Mouse (Mus musculus): ENCODE results near the gene H2-T22.
"Not testable (repeated sequence)": the region's sequence is repeated elsewhere in the genome, so short reads cannot be mapped to it uniquely, and the experiment has no call there.

H2-T22 gene

DNA sequence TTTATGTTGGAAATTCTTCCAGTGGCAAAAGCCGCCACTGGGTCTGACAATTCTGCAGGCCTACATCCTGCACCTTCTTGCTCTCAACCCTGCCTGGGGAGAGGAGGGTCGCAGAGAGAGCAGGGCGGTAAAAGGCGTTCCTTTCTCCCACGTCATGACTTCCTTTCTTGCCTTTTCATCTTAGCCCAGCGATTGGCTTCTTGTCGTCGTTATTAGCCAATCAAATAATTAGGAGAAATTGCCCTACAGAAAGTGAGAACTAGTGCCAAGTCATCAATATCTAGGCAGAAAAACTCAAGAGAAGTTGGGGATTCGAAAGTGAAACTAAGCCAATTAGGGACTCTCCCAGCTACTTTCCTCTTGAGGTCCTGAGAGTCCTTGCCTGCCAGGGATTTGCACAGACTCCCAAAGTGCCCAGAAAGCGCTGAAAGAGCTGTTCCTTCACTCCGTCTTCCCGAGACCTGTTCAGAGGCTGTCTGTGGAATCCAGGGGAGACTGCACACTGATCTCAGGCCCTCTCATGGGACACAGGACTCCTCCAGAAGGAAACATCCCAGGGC is at the start of gene H2-T22, which contains the start of gene Gm6034:
TSS of gene H2-T22 (minus strand) at position 138 of the 560 bp plus-strand sequence.
TSS of gene Gm6034 (plus strand) at position 352 of the 560 bp plus-strand sequence.
- DNase-seq (ENCODE audit: low read depth), result peak; percentile 98

DNA sequence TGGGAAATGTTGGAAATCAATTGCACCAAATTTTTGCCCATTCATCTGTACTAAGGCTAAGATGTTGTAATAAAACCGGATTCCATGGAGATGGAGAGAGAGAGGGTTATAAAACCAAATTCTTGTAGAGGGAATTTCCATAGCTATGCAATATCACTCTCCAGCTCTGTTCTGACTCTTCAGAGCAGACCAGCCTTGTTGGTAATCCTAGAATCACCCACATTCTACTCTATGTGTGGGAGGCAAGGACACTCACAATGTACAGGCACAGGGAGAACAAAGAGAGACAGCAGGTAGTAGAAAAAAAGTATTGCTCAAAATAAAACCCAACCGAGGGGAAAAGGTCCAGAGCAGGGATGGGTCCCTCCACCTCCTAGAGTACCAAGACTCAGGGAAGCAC is 49.4 kb upstream of the H2-T22 start:
- not testable (repeated sequence) for DNase-seq (ENCODE audit: low read depth)

DNA sequence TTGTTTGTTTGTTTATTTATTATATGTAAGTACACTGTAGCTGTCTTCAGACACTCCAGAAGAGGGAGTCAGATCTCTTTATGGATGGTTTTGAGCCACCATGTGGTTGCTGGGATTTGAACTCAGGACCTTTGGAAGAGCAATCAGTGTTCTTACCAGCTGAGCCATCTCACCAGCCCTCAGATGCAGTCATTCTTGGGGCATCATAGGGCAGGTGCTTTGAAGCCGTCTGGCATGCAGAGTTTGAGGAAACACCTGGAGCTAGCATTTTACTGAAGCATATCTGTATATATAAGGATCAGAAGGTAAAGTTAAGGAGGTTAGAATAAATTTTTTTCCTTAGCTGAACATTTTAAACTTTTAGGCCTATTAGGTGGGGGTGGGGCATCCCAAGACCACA is 43.4 kb upstream of the H2-T22 start:
- DNase-seq (ENCODE audit: low read depth), result not testable (repeated sequence)

DNA sequence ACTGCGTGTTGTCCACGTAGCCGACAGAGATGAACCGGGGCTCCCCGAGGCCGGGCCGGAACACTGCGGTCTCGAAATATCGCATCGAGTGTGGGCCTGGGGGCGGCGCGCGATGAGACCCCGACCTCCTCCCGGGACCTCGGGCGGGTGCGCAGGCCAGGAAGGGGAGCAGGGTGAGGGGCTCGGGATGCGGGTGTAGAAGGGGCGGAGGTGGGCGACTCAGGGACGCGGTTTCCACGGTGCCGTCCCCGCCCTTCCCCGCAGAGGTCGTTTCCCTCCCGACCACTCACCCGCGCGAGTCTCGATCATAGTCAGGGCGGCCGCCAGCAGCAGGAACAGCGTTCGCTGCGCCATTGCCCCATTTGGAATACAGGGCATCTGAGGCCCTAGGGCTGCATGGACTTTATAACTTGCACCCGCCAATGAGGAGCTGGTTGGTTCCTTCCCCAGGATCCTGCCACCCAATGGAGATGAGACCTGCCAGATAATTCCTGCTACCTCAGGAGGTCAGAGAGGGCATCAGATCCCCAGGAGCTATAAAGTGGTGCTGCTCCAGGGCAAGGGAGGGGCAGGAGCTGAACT is 41.4 kb upstream of the H2-T22 start:
- DNase-seq (ENCODE audit: low read depth), result peak; percentile 23

DNA sequence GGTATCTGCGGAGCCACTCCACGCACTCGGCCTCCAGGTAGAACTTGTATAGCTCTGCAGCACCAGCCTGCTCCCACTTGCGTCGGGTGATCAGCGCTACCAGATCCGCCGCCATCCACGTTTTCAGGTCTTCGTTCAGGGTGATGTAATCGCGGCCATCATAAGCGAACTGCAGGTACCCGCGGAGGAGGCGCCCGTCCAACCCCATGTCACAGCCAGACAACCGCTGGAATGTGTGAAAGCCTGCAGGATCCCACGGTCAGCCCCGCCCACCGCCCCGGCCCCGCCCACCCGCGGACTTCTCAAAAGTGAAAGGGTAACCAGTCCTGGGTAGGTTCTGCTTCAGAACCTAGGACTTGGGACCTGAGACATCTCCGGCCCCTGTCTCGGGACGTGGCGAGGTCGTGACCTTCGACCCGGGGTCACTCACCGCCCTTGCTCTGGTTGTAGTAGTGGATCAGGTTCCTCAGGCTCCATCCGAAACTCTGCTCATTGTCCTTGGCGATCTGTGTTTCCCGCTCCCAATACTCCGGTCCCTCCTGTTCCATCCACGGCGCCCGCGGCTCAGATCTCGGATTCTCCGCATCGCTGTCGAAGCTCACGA is 40.8 kb upstream of the H2-T22 start:
- DNase-seq (ENCODE audit: low read depth), result peak; percentile 80

DNA sequence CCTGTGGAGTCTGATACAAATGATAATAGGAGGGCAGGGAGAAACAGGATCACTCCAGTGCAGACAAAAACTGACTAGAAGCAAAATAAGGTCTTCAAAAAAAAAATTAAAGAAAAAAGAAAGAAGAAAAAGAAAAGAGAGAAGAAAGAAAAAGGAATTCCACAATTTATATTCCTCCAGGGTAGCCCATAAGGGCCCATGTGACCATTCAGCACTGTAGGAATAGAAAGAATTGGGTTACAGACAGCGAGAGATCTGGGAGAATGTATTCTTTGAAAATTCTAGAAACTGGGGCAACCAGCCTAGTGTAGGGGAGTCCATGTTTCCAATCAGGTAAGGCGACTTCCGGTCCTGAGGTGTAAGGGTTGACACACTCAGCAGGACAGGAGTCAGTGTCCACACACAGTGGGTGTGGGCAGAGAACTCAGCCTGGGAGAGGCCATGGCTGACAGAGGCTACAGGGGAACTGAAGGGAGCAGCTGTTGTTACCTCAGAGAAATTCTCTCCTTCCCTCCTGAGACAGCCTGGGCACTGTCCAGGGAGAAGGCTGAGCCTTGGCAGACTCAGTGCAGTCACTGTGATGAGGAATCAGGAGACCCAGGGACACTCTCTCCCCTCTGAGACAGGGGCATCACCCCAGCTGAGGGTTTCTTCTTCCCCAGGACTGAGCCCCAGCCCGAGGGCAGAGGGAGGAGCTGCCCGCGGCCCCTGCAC is 40.1 kb upstream of the H2-T22 start:
- DNase-seq (ENCODE audit: low read depth), result peak; percentile 21

DNA sequence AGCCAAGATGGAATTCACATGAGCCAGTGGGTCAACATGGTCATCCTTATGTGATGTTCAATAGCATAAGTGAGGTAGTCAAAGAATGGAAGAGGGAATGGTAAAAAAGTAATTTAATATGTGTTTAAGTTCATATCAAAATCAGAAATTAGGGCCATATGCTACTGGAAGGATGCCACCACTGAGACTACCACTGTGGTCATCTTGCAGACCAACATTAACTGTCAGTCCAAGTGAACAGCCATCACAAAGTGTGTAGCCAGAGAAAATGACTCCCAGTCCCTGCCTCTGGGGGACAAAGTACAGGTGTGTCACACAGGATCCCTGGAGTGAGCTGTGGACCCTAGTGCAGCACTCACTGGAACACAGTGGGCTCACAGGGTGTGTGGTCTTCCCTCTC is 39.4 kb upstream of the H2-T22 start:
- DNase-seq (ENCODE audit: low read depth), result not testable (repeated sequence)

DNA sequence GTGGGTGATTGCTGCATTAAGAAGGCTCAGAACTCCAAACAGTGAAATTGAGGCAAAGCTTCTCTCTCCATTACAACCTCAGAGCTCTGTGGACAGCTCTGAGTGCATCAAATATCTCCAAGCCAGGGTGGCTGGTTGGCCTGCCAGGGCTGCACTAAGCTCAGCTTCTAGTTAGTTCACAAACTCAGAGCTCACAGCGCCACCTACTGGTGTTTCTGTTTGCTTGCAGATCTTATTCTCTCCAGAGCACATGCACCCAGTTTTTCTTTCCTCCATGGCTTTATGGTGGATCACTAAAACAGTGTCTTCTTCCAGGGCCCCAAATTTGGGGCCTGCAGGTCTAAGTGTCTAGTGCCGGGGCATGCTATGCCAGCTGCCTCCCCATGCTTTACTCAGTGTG is 18.3 kb upstream of the H2-T22 start:
- DNase-seq (ENCODE audit: low read depth), result peak; percentile 92

DNA sequence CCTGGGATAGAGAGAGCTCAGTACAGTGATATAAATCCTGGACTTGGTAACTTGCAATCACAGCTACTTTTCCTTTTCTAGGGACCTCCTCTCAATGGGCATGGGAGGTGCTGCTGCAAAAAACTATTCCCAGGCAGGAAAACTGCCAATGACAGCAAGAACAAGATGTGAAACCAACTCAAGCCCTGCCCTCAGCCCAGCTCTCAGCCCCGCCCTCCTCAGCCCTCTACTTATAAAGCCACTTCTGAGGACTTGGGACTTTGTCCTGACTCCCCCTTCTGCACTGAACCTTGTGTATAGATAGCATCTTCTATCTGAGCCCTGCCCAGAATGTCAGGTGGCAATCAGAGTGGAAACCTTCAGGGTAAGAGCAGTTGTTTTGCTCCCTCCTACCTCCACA is 15.8 kb upstream of the H2-T22 start, which contains the start of gene Gm11127:
TSS of gene Gm11127 (minus strand) at position 10 of the 400 bp plus-strand sequence.
- not testable (repeated sequence) for DNase-seq (ENCODE audit: low read depth)

DNA sequence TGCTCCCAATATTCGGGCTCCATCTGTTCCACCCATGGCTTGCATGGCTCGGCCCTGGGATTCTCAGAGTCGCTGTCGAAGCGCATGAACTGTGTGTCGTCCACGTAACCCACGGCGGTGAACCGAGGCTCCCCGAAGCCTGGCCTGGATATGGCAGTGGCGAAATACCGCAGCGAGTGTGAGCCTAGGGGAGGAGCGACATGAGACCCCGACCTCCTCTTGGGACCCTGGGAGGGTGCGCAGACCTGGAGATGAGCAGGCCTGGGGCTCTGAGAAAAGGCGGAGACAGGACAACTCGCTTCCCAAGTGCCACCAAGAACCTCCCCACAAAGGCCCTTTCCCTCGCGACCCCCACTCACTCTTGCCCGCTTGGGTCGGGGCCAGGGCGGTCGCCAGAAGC is 15.4 kb upstream of the H2-T22 start:
- not testable (repeated sequence) for DNase-seq (ENCODE audit: low read depth)

DNA sequence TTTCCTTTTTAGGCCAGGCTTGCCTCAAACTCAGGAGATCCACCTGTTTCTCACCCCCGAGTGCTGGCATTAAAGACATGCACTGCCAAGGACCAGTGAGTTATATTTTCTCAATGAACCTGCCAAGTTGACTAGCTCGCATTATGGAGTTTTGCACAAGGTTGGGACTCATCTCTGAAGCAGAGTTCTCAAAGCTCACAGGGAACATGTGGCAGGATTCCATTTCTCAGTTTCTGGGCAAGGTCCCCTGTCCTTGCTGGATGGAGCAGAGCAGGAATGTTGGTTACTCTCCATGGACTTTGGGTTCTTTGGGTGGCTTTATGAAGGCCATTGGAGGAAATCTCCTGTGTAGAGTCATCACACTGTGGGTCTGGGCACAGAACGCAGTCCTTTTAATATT is 739 bp upstream of the H2-T22 start:
- DNase-seq (ENCODE audit: low read depth), result no peak

DNA sequence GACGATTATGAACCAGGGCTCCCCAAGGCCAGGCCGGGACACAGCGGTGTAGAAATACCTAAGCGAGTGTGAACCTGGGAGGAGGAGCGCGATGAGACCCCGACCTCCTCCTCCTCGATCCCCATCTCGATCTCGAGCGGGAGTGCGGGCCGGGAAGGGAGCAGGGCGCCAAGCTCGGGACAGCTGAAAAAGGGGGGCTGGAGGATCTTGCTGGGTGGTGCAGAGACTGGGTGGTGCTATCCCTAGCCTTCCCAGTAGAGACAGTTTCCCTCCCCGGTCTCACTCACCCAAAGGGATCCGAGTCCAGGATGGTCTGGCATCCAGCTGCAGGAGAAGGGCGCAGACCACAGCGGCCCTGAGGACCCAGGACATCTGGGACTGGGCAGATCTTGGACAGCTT is 492 bp downstream of the H2-T22 start:
- DNase-seq (ENCODE audit: low read depth), result not testable (repeated sequence)

DNA sequence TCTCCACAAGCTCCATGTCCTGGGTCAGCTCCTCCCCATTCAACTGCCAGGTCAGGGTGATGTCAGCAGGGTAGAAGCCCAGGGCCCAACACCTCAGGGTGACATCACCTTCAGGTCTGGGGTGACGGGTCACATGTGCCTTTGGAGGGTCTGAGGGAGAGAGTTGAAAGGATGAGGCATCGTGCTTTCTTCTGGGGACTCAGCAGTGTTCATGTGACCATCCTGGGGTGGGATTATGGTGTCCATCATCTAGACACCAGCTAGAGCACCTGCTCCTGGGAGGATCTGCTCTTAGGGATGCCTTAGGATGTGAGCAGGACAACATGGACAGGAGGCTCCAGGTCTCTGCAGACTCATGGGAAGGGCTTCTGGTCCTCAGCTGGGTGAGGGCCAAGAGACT is 1.9 kb downstream of the H2-T22 start:
- DNase-seq (ENCODE audit: low read depth), result not testable (repeated sequence)

DNA sequence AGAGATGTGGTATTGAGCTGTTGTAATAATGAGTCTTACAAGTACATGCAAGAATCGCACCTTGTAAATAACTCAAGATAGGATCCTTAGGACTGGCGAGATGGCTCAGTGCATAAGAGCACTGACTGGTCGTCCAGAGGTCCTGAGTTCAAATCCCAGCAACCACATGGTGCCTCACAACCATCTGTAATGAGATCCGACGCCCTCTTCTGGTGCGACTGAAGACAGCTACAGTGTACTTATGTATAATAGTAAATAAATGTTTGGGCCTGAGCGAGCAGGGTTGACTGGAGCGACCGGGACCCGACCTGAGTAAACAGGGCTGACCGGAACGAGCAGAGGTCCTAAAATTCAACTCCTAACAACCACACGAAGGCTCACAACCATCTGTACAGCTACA is 6.4 kb downstream of the H2-T22 start:
- not testable (repeated sequence) for DNase-seq (ENCODE audit: low read depth)

DNA sequence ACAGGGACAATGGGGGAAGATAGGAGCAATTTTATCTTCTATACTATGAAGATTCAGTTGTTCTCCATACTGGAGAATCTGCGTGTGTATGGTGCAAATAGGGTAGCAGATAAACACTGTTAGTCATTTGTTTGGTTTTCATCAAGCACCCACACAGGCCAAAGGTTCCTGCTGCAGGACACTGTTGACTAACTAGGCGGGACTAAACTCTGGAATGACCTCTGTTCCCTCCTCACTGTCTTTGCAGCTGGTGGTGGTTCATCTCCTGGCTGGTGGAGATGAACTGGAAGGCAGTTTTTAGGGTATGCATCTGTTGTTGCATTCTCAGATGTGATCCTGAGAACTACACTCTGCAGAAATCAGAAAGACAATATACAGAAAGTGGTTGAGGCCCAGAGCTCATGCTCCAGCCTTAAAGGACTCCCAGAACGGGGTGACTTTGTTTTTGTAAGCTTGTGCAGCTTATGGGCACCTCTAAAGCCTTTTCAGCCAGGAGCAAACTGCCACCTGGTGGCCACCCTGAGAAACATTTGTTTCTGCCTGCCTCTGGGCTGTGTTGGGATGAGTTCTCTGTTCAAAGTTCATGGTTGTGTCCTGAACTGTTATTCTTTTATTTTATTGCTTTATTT is 7.4 kb downstream of the H2-T22 start:
- peak; percentile 76 for DNase-seq (ENCODE audit: low read depth)

DNA sequence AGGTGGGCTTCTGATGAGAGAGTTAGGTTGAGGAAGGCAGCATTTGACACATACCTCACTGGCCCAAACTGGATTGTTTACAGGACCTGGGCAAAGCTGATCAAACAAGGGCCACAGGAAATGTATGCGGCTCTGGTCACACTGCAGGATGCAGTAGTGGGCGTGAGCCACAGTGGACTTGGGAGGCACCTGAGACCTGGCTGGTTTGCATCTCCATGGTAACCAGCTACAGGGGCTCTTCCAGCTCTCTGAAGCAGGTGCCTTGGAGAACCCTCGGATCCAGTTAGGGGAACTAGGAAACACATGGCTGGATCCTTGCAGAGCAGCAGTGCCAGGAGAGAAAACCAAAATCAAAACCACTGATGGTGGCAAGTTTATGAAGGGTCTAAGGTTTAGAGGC is 8.0 kb downstream of the H2-T22 start:
- DNase-seq (ENCODE audit: low read depth), result not testable (repeated sequence)

DNA sequence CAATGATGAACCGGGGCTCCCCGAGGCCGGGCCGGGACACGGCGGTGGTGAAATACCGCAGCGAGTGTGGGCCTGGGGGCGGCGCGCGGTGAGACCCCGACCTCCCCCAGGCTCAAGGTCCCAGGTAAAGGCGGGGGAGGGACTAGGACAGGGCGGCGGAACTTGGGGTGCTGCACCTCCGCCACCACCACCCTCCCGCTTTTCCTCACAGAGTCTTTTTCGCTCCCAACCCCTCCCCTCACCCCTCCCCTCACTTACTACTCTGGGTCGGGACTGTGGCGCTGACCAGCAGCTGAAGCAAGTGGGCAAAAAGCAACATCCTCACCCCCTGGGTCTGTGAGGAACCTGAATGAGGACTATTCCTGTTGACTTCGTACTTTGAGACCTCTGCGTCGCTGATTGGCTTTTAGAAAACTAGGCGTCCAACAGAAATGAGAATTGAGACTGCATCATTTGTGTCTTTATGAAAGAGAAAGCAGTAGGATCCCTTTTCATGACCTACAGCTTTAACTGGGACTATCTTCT is 10.1 kb downstream of the H2-T22 start, which contains the start of gene H2-T23:
TSS of gene H2-T23 (minus strand) at position 505 of the 525 bp plus-strand sequence.
- peak; percentile 90 for DNase-seq (ENCODE audit: low read depth)

DNA sequence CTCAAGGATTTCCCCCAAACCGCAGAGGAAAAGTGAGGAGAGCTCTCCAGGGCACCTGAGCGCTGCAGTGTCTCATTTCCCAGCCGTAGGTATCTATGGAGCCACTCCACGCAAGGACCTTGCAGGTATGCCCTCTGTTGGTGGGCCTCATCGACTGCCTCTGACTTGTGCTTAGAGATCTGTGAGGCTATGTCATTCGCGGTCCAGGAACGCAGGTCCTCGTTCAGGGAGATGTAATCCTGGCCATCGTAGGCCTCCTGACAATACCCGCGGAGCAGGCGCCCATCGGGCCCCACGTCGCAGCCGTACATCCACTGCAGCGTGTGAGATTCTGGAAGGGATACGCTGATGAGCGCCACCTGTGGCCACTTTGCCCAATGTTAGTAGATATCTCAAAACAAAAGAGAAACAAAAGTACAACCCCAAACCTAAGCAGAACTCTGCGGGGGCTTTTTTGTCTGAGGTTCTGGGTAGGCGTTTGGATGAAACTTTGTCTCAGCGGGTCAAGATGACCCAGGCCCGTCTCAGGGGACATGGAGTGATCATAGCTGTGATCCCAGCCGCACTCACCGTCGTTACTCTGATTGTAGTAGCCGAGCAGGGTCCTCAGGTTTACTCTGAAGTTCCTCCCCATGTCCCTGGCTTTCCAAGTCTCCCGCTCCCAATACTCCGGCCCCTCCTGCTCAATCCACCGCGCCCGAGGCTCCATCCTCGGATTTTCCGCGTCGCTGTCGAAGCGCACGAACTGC is 10.8 kb downstream of the H2-T22 start:
- peak; percentile 84 for DNase-seq (ENCODE audit: low read depth)

DNA sequence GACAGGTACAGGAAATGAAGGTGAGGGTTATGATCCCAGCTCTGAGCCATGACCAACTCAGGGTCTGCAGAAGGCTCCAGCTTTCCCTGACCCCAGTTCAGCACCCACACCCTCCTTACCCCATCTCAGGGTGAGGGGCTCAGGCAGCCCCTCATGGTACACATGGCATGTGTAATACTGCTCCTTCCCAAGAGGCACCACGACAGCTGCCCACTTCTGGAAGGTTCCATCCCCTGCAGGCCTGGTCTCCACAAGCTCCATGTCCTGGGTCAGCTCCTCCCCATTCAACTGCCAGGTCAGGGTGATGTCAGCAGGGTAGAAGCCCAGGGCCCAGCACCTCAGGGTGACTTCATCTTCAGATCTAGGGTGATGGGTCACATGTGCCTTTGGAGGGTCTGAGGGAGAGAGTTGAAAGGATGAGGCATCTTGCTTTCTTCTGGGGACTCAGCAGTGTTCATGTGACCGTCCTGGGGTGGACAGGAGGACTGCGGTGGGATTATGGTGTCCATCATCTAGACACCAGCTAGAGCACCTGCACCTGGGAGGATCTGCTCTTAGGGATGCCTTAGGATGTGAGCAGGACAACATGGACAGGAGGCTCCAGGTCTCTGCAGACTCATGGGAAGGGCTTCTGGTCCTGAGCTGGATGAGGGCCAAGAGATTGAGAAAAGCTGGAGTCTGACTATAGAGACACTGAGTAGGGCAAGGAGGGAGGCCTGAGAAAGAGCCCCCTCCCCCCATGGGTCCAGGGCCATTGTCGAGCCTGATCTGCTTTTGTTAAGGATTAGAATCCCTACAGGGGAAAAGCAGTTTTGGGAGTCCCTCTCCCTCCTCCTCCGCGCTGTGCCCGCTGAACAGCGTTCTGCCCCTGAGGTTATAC is 11.6 kb downstream of the H2-T22 start:
- not testable (repeated sequence) for DNase-seq (ENCODE audit: low read depth)

DNA sequence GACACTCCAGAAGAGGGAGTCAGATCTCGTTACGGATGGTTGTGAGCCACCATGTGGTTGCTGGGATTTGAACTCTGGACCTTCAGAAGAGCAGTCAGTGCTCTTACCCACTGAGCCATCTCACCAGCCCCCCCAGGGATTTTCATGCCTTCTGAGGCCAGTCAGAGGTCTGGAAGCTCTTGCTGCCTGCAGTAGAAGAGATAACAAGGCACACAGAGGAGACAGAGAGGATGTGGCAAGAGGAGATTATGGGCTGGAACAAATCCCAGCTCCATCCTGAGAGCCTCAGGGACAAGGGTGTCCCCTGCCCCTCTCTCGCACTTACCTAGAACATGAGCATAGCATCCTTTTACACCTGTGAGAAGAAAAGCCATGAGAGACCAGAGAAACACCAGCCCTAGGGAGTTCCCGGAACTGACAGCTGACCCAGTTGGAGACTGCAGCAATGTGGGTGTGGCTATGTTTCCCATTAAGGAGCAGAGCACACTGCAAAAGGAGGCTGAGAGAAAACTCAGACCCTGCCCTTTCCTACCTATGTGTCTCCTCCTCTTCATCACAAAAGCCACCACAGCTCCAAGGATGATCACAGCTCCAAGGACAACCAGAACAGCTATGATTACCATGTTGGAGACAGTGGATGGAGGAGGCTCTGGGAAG is 12.4 kb downstream of the H2-T22 start:
- peak; percentile 46 for DNase-seq (ENCODE audit: low read depth)

Data from induced T-regulatory cell, adult 2 months (primary cell).